Mouse (Mus musculus) heart, postnatal 0 days (tissue): ENCODE measurements around the gene Haus8.
"Not testable (repeated sequence)": the region's sequence is repeated elsewhere in the genome, so short reads cannot be mapped to it uniquely, and the experiment has no call there.

Experiments
- CTCF ChIP-seq: IDR thresholded peaks from 2 replicates; pipeline ENCODE4 v1.5.1; 2016; ENCODE audit warnings: antibody characterized with exemption, control low read depth, low read depth
- EP300 ChIP-seq: IDR thresholded peaks from 2 replicates; pipeline ENCODE4 v1.6.1; 2016; ENCODE audit warnings: antibody characterized with exemption, low read depth

GRCm38 (mm10) chr8:71293930-71294329 is 21.2 kb upstream of the Haus8 start:
- not testable (repeated sequence) for TF ChIP-seq CTCF, EP300
